Comparison of ENCODE assay signal across 26 mouse cellular contexts in genomic region chr2:122036064-122036463, GRCm38 (mm10). TPM values are rescaled to one million over a fixed set of nuclear protein-coding genes. Genes with fewer than 3 reads are reported as not detected.
A peak's percentile ranks its signal among the peaks of the same experiment; 100 is the strongest.
DNase-seq lines count a peak whose midpoint lies in the region; ATAC-seq and TF ChIP-seq lines count a peak whose summit lies in the region.
"Had no signal": no experiment of that assay in that cellular context is flagged by ENCODE, and none has a peak within 500 bp of the region (broad histone marks: within the 10 kb centered on the region; RNA-seq: fewer than 3 reads in every experiment).

No protein-coding gene starts in this region.

- peak; percentile 91 to 93 for TF ChIP-seq EP300 in MEL (IDR thresholded peaks at IDR 0.05; ENCODE audit: low read depth in 1 of 2, low read length in 2 of 2)

- H3K9ac ChIP-seq in MEL (ENCODE audit: control insufficient read depth, low read depth, low read length, poor library complexity, severe bottlenecking) = no peak overlapping the region
- peak overlapping the region; percentile 17; the same call in 1 of the 2 replicates for H3K9ac ChIP-seq in liver, embryonic 13.5 days
- no peak overlapping the region for H3K9ac ChIP-seq in midbrain, embryonic 13.5 days (replicated peaks)
- H3K9ac ChIP-seq: forebrain, embryonic 13.5 days; heart, embryonic 15.5 days; kidney, embryonic 15.5 days had no signal

- H3K36me3 ChIP-seq in G1E (replicated peaks) (peaks cover 77% of the 10 kb centered on the region), MEL (ENCODE audit: control insufficient read depth in 1 of 2, insufficient read depth in 2 of 2, low read length in 2 of 2) (peaks cover 45 to 53% of the 10 kb centered on the region in 2 experiments)
- H3K36me3 ChIP-seq in liver, embryonic 13.5 days = peaks cover 62% of the 10 kb centered on the region
- peaks cover 10% of the 10 kb centered on the region for H3K36me3 ChIP-seq in midbrain, embryonic 13.5 days

- WGBS in liver, embryonic 13.5 days (ENCODE audit: insufficient replicate concordance) = 29% methylated on average over 3 of the region's 3 CpGs
- 94% methylated on average over 3 of the region's 3 CpGs for WGBS in midbrain, embryonic 13.5 days

- peak overlapping the region; percentile 42 for H3K4me2 ChIP-seq in liver, embryonic 13.5 days
- no peak overlapping the region for H3K4me2 ChIP-seq in midbrain, embryonic 13.5 days (replicated peaks)
- H3K4me2 ChIP-seq: forebrain, embryonic 13.5 days; heart, embryonic 15.5 days; kidney, embryonic 15.5 days had no signal

- peaks cover 44% of the 10 kb centered on the region for H3K79me2 ChIP-seq in MEL (ENCODE audit: control insufficient read depth, insufficient read depth, low read length, poor library complexity)

- H3K4me1 ChIP-seq in G1E (ENCODE audit: insufficient read depth, low read depth, low read length) (peaks cover 35% of the 10 kb centered on the region), MEL (ENCODE audit: control insufficient read depth in 1 of 2, insufficient read depth in 2 of 2, low read length in 2 of 2) (peaks cover 12 to 20% of the 10 kb centered on the region in 2 experiments)
- H3K4me1 ChIP-seq in liver, embryonic 13.5 days (replicated peaks) = peaks cover 58% of the 10 kb centered on the region
- H3K4me1 ChIP-seq in midbrain, embryonic 13.5 days (replicated peaks) = no peaks in the 10 kb centered on the region
- H3K4me1 ChIP-seq: forebrain, embryonic 13.5 days; kidney, embryonic 15.5 days had no signal

- ATAC-seq in G1E (ENCODE audit: extremely low read depth, insufficient number of reproducible peaks, low FRiP score, poor library complexity, severe bottlenecking) = peak; percentile 68
- ATAC-seq in liver, embryonic 13.5 days (ENCODE audit: low read depth) = peak; percentile 83
- peak; percentile 54 for ATAC-seq in megakaryocyte progenitor cell, adult 5-6 weeks (replicated peaks; ENCODE audit: poor library complexity)
- ATAC-seq in midbrain, embryonic 13.5 days = no peak
- ATAC-seq: forebrain, embryonic 13.5 days; hindbrain, embryonic 16.5 days; lung, postnatal 0 days; midbrain, embryonic 16.5 days had no signal

- TF ChIP-seq POLR2A in MEL (IDR thresholded peaks at IDR 0.05; ENCODE audit: control insufficient read depth in 1 of 2, insufficient read depth in 1 of 2, low read depth in 1 of 2, low read length in 2 of 2, poor library complexity in 1 of 2) = no peak

- H3K27me3 ChIP-seq in G1E (ENCODE audit: insufficient read depth, low read length) (no peaks in the 10 kb centered on the region), MEL (ENCODE audit: control insufficient read depth in 1 of 2, insufficient read depth in 2 of 2, low read length in 2 of 2) (no peaks in the 10 kb centered on the region)
- H3K27me3 ChIP-seq in liver, embryonic 13.5 days = no peaks in the 10 kb centered on the region
- no peaks in the 10 kb centered on the region for H3K27me3 ChIP-seq in midbrain, embryonic 13.5 days
- H3K27me3 ChIP-seq: forebrain, embryonic 13.5 days; heart, embryonic 15.5 days; kidney, embryonic 15.5 days had no signal

- H3K4me3 ChIP-seq in G1E (ENCODE audit: low read depth, low read length) = no peak overlapping the region
- no peak overlapping the region for H3K4me3 ChIP-seq in MEL (ENCODE audit: control insufficient read depth in 1 of 2, insufficient read depth in 1 of 2, low read depth in 2 of 2, low read length in 2 of 2)
- H3K4me3 ChIP-seq in liver, embryonic 13.5 days (replicated peaks) = peak overlapping the region; percentile 16; the same call in 1 of the 2 replicates
- no peak overlapping the region for H3K4me3 ChIP-seq in midbrain, embryonic 13.5 days (replicated peaks)
- H3K4me3 ChIP-seq: forebrain, embryonic 13.5 days; heart, embryonic 10.5 days; heart, embryonic 15.5 days; kidney, embryonic 15.5 days had no signal

- H3K27ac ChIP-seq in MEL (ENCODE audit: control insufficient read depth, low read depth, low read length) = no peak overlapping the region
- peak overlapping the region; percentile 75 for H3K27ac ChIP-seq in liver, embryonic 13.5 days
- H3K27ac ChIP-seq in midbrain, embryonic 13.5 days = no peak overlapping the region
- H3K27ac ChIP-seq: forebrain, embryonic 13.5 days; heart, embryonic 10.5 days; heart, embryonic 15.5 days; kidney, embryonic 15.5 days had no signal

- no peak for TF ChIP-seq CTCF in G1E (IDR thresholded peaks at IDR 0.05; ENCODE audit: low read depth, low read length)
- TF ChIP-seq CTCF in MEL (IDR thresholded peaks at IDR 0.05 in 2 of 3, conservative IDR thresholded peaks at IDR 0.05 in 1 of 3; ENCODE audit: control insufficient read depth in 1 of 3, insufficient read depth in 1 of 3, low read depth in 2 of 3, low read length in 3 of 3, poor library complexity in 1 of 3, severe bottlenecking in 1 of 3) = no peak

- no peak for DNase-seq in G1E (ENCODE audit: low spot score)
- DNase-seq in MEL (ENCODE audit: low read depth, low spot score) = peak; percentile 36
- DNase-seq in liver, embryonic 13.5 days = peak; percentile 24
- no peak for DNase-seq in left cerebral cortex, adult 8-10 months (ENCODE audit: low spot score in 2 of 2)
- DNase-seq: adrenal gland, adult 8-10 months; B cell, adult 2 months; cerebellum, adult 11 months; cerebellum, postnatal 10 days; gastrocnemius, postnatal 14 days; heart, adult 11 months; kidney, adult 18-20 months; kidney, postnatal 36 days; layer of hippocampus, postnatal 36 days; lung, postnatal 4 days; right cerebral cortex, adult 18-20 months; spleen, adult 18-20 months; thymus, postnatal 4 days had no signal

- no peak for TF ChIP-seq RAD21 in MEL (IDR thresholded peaks at IDR 0.05; ENCODE audit: low read depth, low read length)

- no peaks in the 10 kb centered on the region for H3K9me3 ChIP-seq in G1E (replicated peaks)
- no peaks in the 10 kb centered on the region for H3K9me3 ChIP-seq in MEL (replicated peaks; ENCODE audit: insufficient read depth, low read length)
- H3K9me3 ChIP-seq in liver, embryonic 13.5 days (replicated peaks) = no peaks in the 10 kb centered on the region
- no peaks in the 10 kb centered on the region for H3K9me3 ChIP-seq in midbrain, embryonic 13.5 days
- H3K9me3 ChIP-seq: forebrain, embryonic 13.5 days; heart, embryonic 10.5 days; heart, embryonic 15.5 days; kidney, embryonic 15.5 days had no signal

TF ChIP-seq in MEL, 35 proteins besides CTCF, POLR2A, EP300 and RAD21 (continues in another document):
- TF ChIP-seq ELF1 (IDR thresholded peaks at IDR 0.05; ENCODE audit: low read depth, low read length) = no peak
- peak; percentile 63; the same call in 1 of the 2 replicates for TF ChIP-seq MXI1 (IDR thresholded peaks at IDR 0.05; ENCODE audit: low read depth, low read length)
- TF ChIP-seq USF2 (IDR thresholded peaks at IDR 0.05; ENCODE audit: borderline replicate concordance in 1 of 2, insufficient read depth in 1 of 2, low read depth in 1 of 2, low read length in 2 of 2) = no peak
- no peak for TF ChIP-seq NRF1 (IDR thresholded peaks at IDR 0.05; ENCODE audit: insufficient read depth, low read depth, low read length, poor library complexity, severe bottlenecking)
- TF ChIP-seq GATA1 (IDR thresholded peaks at IDR 0.05; ENCODE audit: low read depth, low read length) = peak; percentile 97
- TF ChIP-seq GABPA (IDR thresholded peaks at IDR 0.05; ENCODE audit: low read depth, low read length) = no peak
- TF ChIP-seq MAX (IDR thresholded peaks at IDR 0.05; ENCODE audit: low read length) = no peak; the same call in 1 of the 2 replicates
- TF ChIP-seq NELFE (IDR thresholded peaks at IDR 0.05; ENCODE audit: low read depth, low read length) = no peak
- peak; percentile 54 for TF ChIP-seq TAL1 (IDR thresholded peaks at IDR 0.05; ENCODE audit: low read length)
- TF ChIP-seq MAFK (IDR thresholded peaks at IDR 0.05; ENCODE audit: borderline replicate concordance, low read depth, low read length) = peak; percentile 75; the same call in 1 of the 2 replicates
- TF ChIP-seq KAT2A (conservative IDR thresholded peaks at IDR 0.05; ENCODE audit: low read depth, low read length) = 0 out of 2 replicates have a peak, but pooled peaks have one; percentile 30
- no peak for TF ChIP-seq POLR2AphosphoS5 (IDR thresholded peaks at IDR 0.05; ENCODE audit: borderline replicate concordance, low read depth, low read length)
- peak; percentile 96 for TF ChIP-seq TCF12 (IDR thresholded peaks at IDR 0.05; ENCODE audit: low read depth, low read length)
- no peak for TF ChIP-seq USF1 (IDR thresholded peaks at IDR 0.05; ENCODE audit: low read depth, low read length)
- no peak for TF ChIP-seq ZKSCAN1 (IDR thresholded peaks at IDR 0.05; ENCODE audit: low read depth, low read length)
- no peak for TF ChIP-seq ZNF384 (IDR thresholded peaks at IDR 0.05; ENCODE audit: low read depth, low read length)
- no peak for TF ChIP-seq SMC3 (IDR thresholded peaks at IDR 0.05; ENCODE audit: low read depth, low read length)
- TF ChIP-seq MYC (IDR thresholded peaks at IDR 0.05; ENCODE audit: low read depth, low read length) = no peak
- no peak for TF ChIP-seq CHD2 (IDR thresholded peaks at IDR 0.05; ENCODE audit: low read length)
- TF ChIP-seq E2F4 (IDR thresholded peaks at IDR 0.05; ENCODE audit: borderline replicate concordance, low read depth, low read length) = no peak
- TF ChIP-seq CHD1 (IDR thresholded peaks at IDR 0.05; ENCODE audit: low read depth, low read length) = no peak
- peak; percentile 71 for TF ChIP-seq BHLHE40 (IDR thresholded peaks at IDR 0.05; ENCODE audit: borderline replicate concordance, low read depth, low read length)
- TF ChIP-seq UBTF (IDR thresholded peaks at IDR 0.05; ENCODE audit: borderline replicate concordance, insufficient read depth, low read depth, low read length) = no peak
- peak; percentile 80 for TF ChIP-seq ETS1 (IDR thresholded peaks at IDR 0.05; ENCODE audit: low read depth, low read length)
- no peak for TF ChIP-seq JUND (IDR thresholded peaks at IDR 0.05; ENCODE audit: low read depth, low read length)
- TF ChIP-seq TBP (IDR thresholded peaks at IDR 0.05; ENCODE audit: low read depth, low read length) = no peak

RNA-seq across cellular contexts. Expression of gene Eif3j1, which starts 7.7 kb away (rescaled TPM):
- 23.0 and 27.0 TPM in 2 replicates for total RNA-seq in G1E (2014; fragmentation: Nextera tagmentation)
- 8.4 and 9.5 TPM in 2 replicates for total RNA-seq in G1E (2017)
- 35.5 and 95.2 TPM in 2 replicates for polyA plus RNA-seq in G1E (2012)
- total RNA-seq in MEL (2012; rRNA removed) = 11.2 and 12.5 TPM in 2 replicates
- 1 to 10 TPM in 1 of 2 experiments, not detected in 1; 8.5 TPM for polyA plus RNA-seq in MEL (2012; ENCODE audit: insufficient read depth in 1 of 2, insufficient read length in 2 of 2, low read depth in 1 of 2, low replicate concordance in 2 of 2, missing spikeins in 1 of 2)
- polyA plus RNA-seq in liver, embryonic 13.5 days (2015; fragmentation: Nextera tagmentation; extraction: Ambion mirVana) = 11.0 and 13.7 TPM in 2 replicates
- total RNA-seq in megakaryocyte progenitor cell, adult 5-6 weeks (2015) = 33.0 and 33.2 TPM in 2 replicates
- total RNA-seq in megakaryocyte progenitor cell, adult 5-6 weeks (2017) = 29.2 and 29.4 TPM in 2 replicates
- 10.2 and 11.4 TPM in 2 replicates for polyA plus RNA-seq in midbrain, embryonic 13.5 days (2015; fragmentation: Nextera tagmentation; extraction: Ambion mirVana)
- 10 to 100 TPM; 19.5 to 22.6 (median 19.9) TPM for total RNA-seq in left cerebral cortex, adult 8-10 months (2022)

Comparison
In these comparisons a context has a peak if more than half of its experiments do, and no peak if none do; other contexts are left out.
1. DNase-seq: peak in MEL (single experiment) and liver, embryonic 13.5 days (single experiment); none in G1E (single experiment) and left cerebral cortex, adult 8-10 months (0 of 2).